Mouse (Mus musculus) heart, embryonic 12.5 days (tissue): ENCODE results near the gene Adprh. TPM values are rescaled to one million over a fixed set of nuclear protein-coding genes. Genes with fewer than 3 reads are reported as not detected.

ENCODE experiments used
- ATAC-seq: fragments of 200-750 bp; cut with Nextera tagmentation; 2 replicates; pipeline ENCODE4 v1.8.0; 2017; ENCODE audit warnings: moderate TSS enrichment, moderate library complexity; ENCODE audit not compliant: insufficient number of reproducible peaks, low FRiP score
- H3K27ac ChIP-seq: fragments of 300-500 bp; sonication (generic); 2 replicates; pipeline ENCODE4 v1.5.1; 2016; ENCODE audit warnings: mild to moderate bottlenecking, moderate library complexity; ENCODE audit not compliant: poor library complexity, severe bottlenecking
- H3K27me3 ChIP-seq: fragments of 300-500 bp; sonication (generic); replicated peaks from 2 replicates; pipeline ENCODE4 v1.6.1; 2016; ENCODE audit warnings: mild to moderate bottlenecking, moderate library complexity
- H3K36me3 ChIP-seq: fragments of 300-500 bp; sonication (generic); 2 replicates; pipeline ENCODE4 v1.6.1; 2016; ENCODE audit warnings: mild to moderate bottlenecking, moderate library complexity
- H3K4me1 ChIP-seq: fragments of 300-500 bp; sonication (generic); replicated peaks from 2 replicates; pipeline ENCODE4 v1.6.1; 2016; ENCODE audit warnings: mild to moderate bottlenecking
- H3K4me2 ChIP-seq: fragments of 300-500 bp; sonication (generic); 2 replicates; pipeline ENCODE4 v1.6.1; 2016; ENCODE audit warnings: mild to moderate bottlenecking, moderate library complexity
- H3K4me3 ChIP-seq: fragments of 300-500 bp; sonication (generic); 2 replicates; pipeline ENCODE4 v1.5.1; 2016; ENCODE audit warnings: mild to moderate bottlenecking
- H3K9ac ChIP-seq: fragments of 300-500 bp; sonication (generic); 2 replicates; pipeline ENCODE4 v1.6.1; 2016; ENCODE audit warnings: mild to moderate bottlenecking, moderate library complexity
- H3K9me3 ChIP-seq: fragments of 300-500 bp; sonication (generic); replicated peaks from 2 replicates; pipeline ENCODE4 v1.6.1; 2016; ENCODE audit warnings: mild to moderate bottlenecking, moderate library complexity
- WGBS: fragments of 180-500 bp; shearing (Covaris S2); methylation state at CpG from one replicate; pipeline ENCODE4 v1.1.7; 2016; 5-methylcytosine and 5-hydroxymethylcytosine counted together
- polyA plus RNA-seq: library from polyadenylated mRNA; unstranded; fragments of >200 nt; fragmentation: Nextera tagmentation; extraction: Ambion mirVana; gene quantifications from 2 replicates; pipeline ENCODE4 v1.2.1, GENCODE M21; 2016

Gene Adprh
- polyA plus RNA-seq, 1 experiment from 2014 or later: 115 TPM

GRCm38 (mm10) chr16:38406293-38406692 lies 46.2 kb downstream of the Adprh start:
- H3K36me3 ChIP-seq: no peaks in the 10 kb centered on the region
- no peaks in the 10 kb centered on the region for H3K27me3 ChIP-seq
- no peak for ATAC-seq
- WGBS: 44% methylated on average over 5 of the region's 5 CpGs
- no peak overlapping the region for H3K4me3 ChIP-seq
- no peak overlapping the region for H3K27ac ChIP-seq
- H3K9me3 ChIP-seq: no peaks in the 10 kb centered on the region
- no peak overlapping the region for H3K4me2 ChIP-seq
- peaks cover 9% of the 10 kb centered on the region for H3K4me1 ChIP-seq
- no peak overlapping the region for H3K9ac ChIP-seq

- H3K9me3 ChIP-seq: no peaks in the 10 kb centered on the region
- 74% methylated on average over 7 of the region's 7 CpGs for WGBS
- no peak overlapping the region for H3K4me3 ChIP-seq
- H3K27me3 ChIP-seq: no peaks in the 10 kb centered on the region
- H3K4me1 ChIP-seq: peaks cover 23% of the 10 kb centered on the region
- H3K4me2 ChIP-seq: no peak overlapping the region
- H3K9ac ChIP-seq: no peak overlapping the region
- no peak overlapping the region for H3K27ac ChIP-seq
- no peaks in the 10 kb centered on the region for H3K36me3 ChIP-seq
- ATAC-seq: no peak
These were observed 48.9 kb downstream of the Adprh start for GRCm38 (mm10) chr16:38403639-38404038.

GRCm38 (mm10) chr16:38401468-38401867 lies 51.0 kb downstream of the Adprh start:
- no peaks in the 10 kb centered on the region for H3K27me3 ChIP-seq
- H3K4me3 ChIP-seq: no peak overlapping the region
- H3K4me1 ChIP-seq: peaks cover 16% of the 10 kb centered on the region
- H3K4me2 ChIP-seq: no peak overlapping the region
- no peak overlapping the region for H3K9ac ChIP-seq
- 73% methylated on average over 6 of the region's 6 CpGs for WGBS
- H3K36me3 ChIP-seq: no peaks in the 10 kb centered on the region
- no peak for ATAC-seq
- no peaks in the 10 kb centered on the region for H3K9me3 ChIP-seq
- H3K27ac ChIP-seq: no peak overlapping the region

GRCm38 (mm10) chr16:38400311-38400960 lies 52.1 kb downstream of the Adprh start:
- ATAC-seq: 0 out of 2 replicates have a peak, but pooled peaks have one; percentile 19
- Histone ChIP-seq H3K4me1 (peaks cover 23% of the 10 kb centered on the region), H3K9me3 (no peaks in the 10 kb centered on the region), H3K4me3 (peak overlapping the region; percentile 34), H3K36me3 (no peaks in the 10 kb centered on the region), H3K9ac (peak overlapping the region; percentile 53; the same call in 1 of the 2 replicates), H3K27me3 (no peaks in the 10 kb centered on the region), H3K27ac (no peak overlapping the region), H3K4me2 (peak overlapping the region; percentile 70)
- WGBS: 73% methylated on average over 9 of the region's 9 CpGs

GRCm38 (mm10) chr16:38399531-38400231 lies 52.8 kb downstream of the Adprh start:
- ATAC-seq: peak; percentile 78
- H3K4me2 ChIP-seq: peak overlapping the region; percentile 70
- no peaks in the 10 kb centered on the region for H3K27me3 ChIP-seq
- peaks cover 27% of the 10 kb centered on the region for H3K4me1 ChIP-seq
- H3K9me3 ChIP-seq: no peaks in the 10 kb centered on the region
- H3K9ac ChIP-seq: peak overlapping the region; percentile 53
- no peak overlapping the region for H3K27ac ChIP-seq
- H3K4me3 ChIP-seq: peak overlapping the region; percentile 34
- H3K36me3 ChIP-seq: no peaks in the 10 kb centered on the region
- WGBS: 16% methylated on average over 17 of the region's 17 CpGs

- WGBS: 75% methylated on average over 3 of the region's 3 CpGs
- Histone ChIP-seq H3K9ac (no peak overlapping the region), H3K4me1 (peaks cover 28% of the 10 kb centered on the region), H3K4me3 (no peak overlapping the region), H3K9me3 (no peaks in the 10 kb centered on the region), H3K27ac (no peak overlapping the region), H3K27me3 (no peaks in the 10 kb centered on the region), H3K36me3 (no peaks in the 10 kb centered on the region), H3K4me2 (peak overlapping the region; percentile 70)
- no peak for ATAC-seq
These were observed 53.4 kb downstream of the Adprh start for GRCm38 (mm10) chr16:38399076-38399475.

GRCm38 (mm10) chr16:38398266-38398665 lies 54.2 kb downstream of the Adprh start:
- Histone ChIP-seq H3K36me3 (no peaks in the 10 kb centered on the region), H3K9me3 (no peaks in the 10 kb centered on the region), H3K27ac (no peak overlapping the region), H3K4me2 (no peak overlapping the region), H3K9ac (no peak overlapping the region), H3K4me3 (no peak overlapping the region), H3K4me1 (peaks cover 29% of the 10 kb centered on the region), H3K27me3 (no peaks in the 10 kb centered on the region)
- 89% methylated on average over 6 of the region's 6 CpGs for WGBS
- ATAC-seq: no peak

- Histone ChIP-seq H3K27me3 (no peaks in the 10 kb centered on the region), H3K4me3 (peak overlapping the region; percentile 10; the same call in 1 of the 2 replicates), H3K4me1 (peaks cover 38% of the 10 kb centered on the region), H3K4me2 (peak overlapping the region; percentile 50), H3K27ac (no peak overlapping the region; the same call in 1 of the 2 replicates), H3K9ac (no peak overlapping the region), H3K36me3 (no peaks in the 10 kb centered on the region), H3K9me3 (no peaks in the 10 kb centered on the region)
- ATAC-seq: no peak
- WGBS: 36% methylated on average over 13 of the region's 13 CpGs
These were observed 56.3 kb downstream of the Adprh start for GRCm38 (mm10) chr16:38396155-38396554.

- ATAC-seq: no peak
These were observed 57.3 kb downstream of the Adprh start for GRCm38 (mm10) chr16:38395060-38395730.

GRCm38 (mm10) chr16:38394191-38394618 lies 58.3 kb downstream of the Adprh start:
- ATAC-seq: no peak
- H3K27ac ChIP-seq: no peak overlapping the region
- peaks cover 26% of the 10 kb centered on the region for H3K4me1 ChIP-seq
- H3K9ac ChIP-seq: no peak overlapping the region
- H3K4me2 ChIP-seq: no peak overlapping the region
- 80% methylated on average over 8 of the region's 8 CpGs for WGBS
- H3K36me3 ChIP-seq: no peaks in the 10 kb centered on the region
- H3K4me3 ChIP-seq: no peak overlapping the region
- no peaks in the 10 kb centered on the region for H3K27me3 ChIP-seq
- H3K9me3 ChIP-seq: no peaks in the 10 kb centered on the region

More at GRCm38 (mm10) chr16:38395060-38395730, 57.3 kb downstream of the Adprh start:
- Histone ChIP-seq H3K4me3 (no peak overlapping the region), H3K9ac (no peak overlapping the region), H3K9me3 (no peaks in the 10 kb centered on the region), H3K4me1 (peaks cover 36% of the 10 kb centered on the region), H3K36me3 (no peaks in the 10 kb centered on the region), H3K4me2 (no peak overlapping the region), H3K27me3 (no peaks in the 10 kb centered on the region), H3K27ac (no peak overlapping the region)
- 64% methylated on average over 6 of the region's 6 CpGs for WGBS
